Mouse (Mus musculus) intestine, embryonic 14.5 days (tissue): ENCODE results near the gene Nos1ap. TPM values are rescaled to one million over a fixed set of nuclear protein-coding genes. Genes with fewer than 3 reads are reported as not detected.

Source experiments
- ATAC-seq: fragments of 200-750 bp; cut with Nextera tagmentation; replicated peaks from 2 replicates; pipeline ENCODE4 v1.8.0; 2017; ENCODE audit warnings: low read depth, moderate number of reproducible peaks, moderate TSS enrichment, moderate library complexity; ENCODE audit not compliant: low FRiP score, low TSS enrichment
- DNase-seq: peaks from one replicate; pipeline ENCODE4 v3.0.0-alpha.2; 2018; ENCODE audit warnings: low spot score
- H3K27ac ChIP-seq: fragments of 300-500 bp; sonication (generic); 2 replicates; pipeline ENCODE4 v1.5.1; 2014; ENCODE audit warnings: low read depth, mild to moderate bottlenecking, control low read depth
- H3K27me3 ChIP-seq: fragments of 300-500 bp; sonication (generic); replicated peaks from 2 replicates; pipeline ENCODE4 v1.6.1; 2014; ENCODE audit warnings: low read length, control low read depth; ENCODE audit not compliant: control insufficient read depth, insufficient read depth
- H3K36me3 ChIP-seq: fragments of 300-500 bp; sonication (generic); 2 replicates; pipeline ENCODE4 v1.6.1; 2014; ENCODE audit warnings: low read length, control low read depth; ENCODE audit not compliant: control insufficient read depth, insufficient read depth
- H3K4me1 ChIP-seq: fragments of 300-500 bp; sonication (generic); replicated peaks from 2 replicates; pipeline ENCODE4 v1.6.1; 2014; ENCODE audit warnings: low read length, control low read depth, mixed read lengths; ENCODE audit not compliant: control insufficient read depth, insufficient read depth
- H3K4me2 ChIP-seq: fragments of 300-500 bp; sonication (generic); 2 replicates; pipeline ENCODE4 v1.6.1; 2014; ENCODE audit warnings: low read length
- H3K4me3 ChIP-seq: fragments of 300-500 bp; sonication (generic); 2 replicates; pipeline ENCODE4 v1.5.1; 2014; ENCODE audit warnings: low read depth, low read length, control low read depth, mixed read lengths
- H3K9ac ChIP-seq: fragments of 300-500 bp; sonication (generic); 2 replicates; pipeline ENCODE4 v1.6.1; 2014; ENCODE audit warnings: mild to moderate bottlenecking, low read length
- H3K9me3 ChIP-seq: fragments of 300-500 bp; sonication (generic); 2 replicates; pipeline ENCODE4 v1.6.1; 2016; ENCODE audit warnings: low read length, control low read depth; ENCODE audit not compliant: control insufficient read depth
- WGBS: fragments of 180-500 bp; shearing (Covaris S2); extraction: QIAGEN DNeasy Blood & Tissue Kit; methylation state at CpG from one replicate; pipeline ENCODE4 v1.1.7; 2014; 5-methylcytosine and 5-hydroxymethylcytosine counted together
- polyA plus RNA-seq: library from polyadenylated mRNA; unstranded; fragments of >200 nt; fragmentation: Nextera tagmentation; extraction: Ambion mirVana; gene quantifications from 2 replicates; pipeline ENCODE4 v1.2.1, GENCODE M21; 2014

The Nos1ap gene
- polyA plus RNA-seq, 1 experiment from 2014 or later: 12.1 TPM

- no peaks in the 10 kb centered on the region for H3K36me3 ChIP-seq
- no peak overlapping the region for H3K4me3 ChIP-seq
- peaks cover 5% of the 10 kb centered on the region; the same call in 1 of the 2 replicates for H3K4me1 ChIP-seq
- ATAC-seq: no peak
- no peaks in the 10 kb centered on the region for H3K27me3 ChIP-seq
- DNase-seq: no peak
- no peak overlapping the region for H3K4me2 ChIP-seq
- no peak overlapping the region for H3K27ac ChIP-seq
- WGBS: 79% methylated on average over 5 of the region's 5 CpGs
- no peak overlapping the region for H3K9ac ChIP-seq
- no peaks in the 10 kb centered on the region for H3K9me3 ChIP-seq
Observed at GRCm38 (mm10) chr1:170522891-170523290, 66.8 kb downstream of the Nos1ap start.

- WGBS: 55% methylated on average over 6 of the region's 6 CpGs
- no peak overlapping the region for H3K9ac ChIP-seq
- DNase-seq (no peak), ATAC-seq (no peak)
- no peaks in the 10 kb centered on the region for H3K27me3 ChIP-seq
- H3K9me3 ChIP-seq: no peaks in the 10 kb centered on the region
- peaks cover 5% of the 10 kb centered on the region; the same call in 1 of the 2 replicates for H3K4me1 ChIP-seq
- H3K27ac ChIP-seq: no peak overlapping the region
- H3K4me3 ChIP-seq: no peak overlapping the region
- H3K4me2 ChIP-seq: no peak overlapping the region
- H3K36me3 ChIP-seq: no peaks in the 10 kb centered on the region
Observed at GRCm38 (mm10) chr1:170521520-170522205, 68.0 kb downstream of the Nos1ap start.

DNA sequence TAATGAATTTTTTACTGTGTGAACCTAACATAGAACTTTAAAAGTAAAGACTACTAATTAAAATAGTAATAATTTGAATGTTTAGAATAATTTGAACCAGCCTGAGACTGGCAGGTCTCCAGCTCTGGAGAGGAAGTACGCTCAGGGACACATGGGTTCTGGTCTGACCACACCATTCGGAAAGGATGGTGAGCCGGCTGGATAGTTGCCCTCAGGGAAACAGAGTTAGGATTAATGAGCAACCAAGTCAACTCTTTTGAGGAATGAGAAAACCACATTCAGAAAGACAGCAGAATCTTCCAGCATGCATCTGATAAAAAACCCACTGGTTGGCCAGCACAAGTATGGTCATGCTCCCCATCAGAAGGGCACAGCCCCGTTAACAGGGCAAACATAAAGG, 69.5 kb downstream of the Nos1ap start:
- Histone ChIP-seq H3K27me3 (no peaks in the 10 kb centered on the region), H3K9me3 (no peaks in the 10 kb centered on the region), H3K36me3 (no peaks in the 10 kb centered on the region), H3K4me3 (no peak overlapping the region), H3K9ac (no peak overlapping the region), H3K4me2 (no peak overlapping the region), H3K27ac (no peak overlapping the region), H3K4me1 (peaks cover 5% of the 10 kb centered on the region; the same call in 1 of the 2 replicates)
- no peak for DNase-seq
- 88% methylated on average over 4 of the region's 4 CpGs for WGBS
- no peak for ATAC-seq

GRCm38 (mm10) chr1:170519631-170520030, 70.0 kb downstream of the Nos1ap start:
- Histone ChIP-seq H3K9me3 (no peaks in the 10 kb centered on the region), H3K36me3 (no peaks in the 10 kb centered on the region), H3K27me3 (no peaks in the 10 kb centered on the region), H3K4me2 (no peak overlapping the region), H3K4me3 (no peak overlapping the region), H3K27ac (no peak overlapping the region), H3K4me1 (peaks cover 5% of the 10 kb centered on the region; the same call in 1 of the 2 replicates), H3K9ac (no peak overlapping the region)
- ATAC-seq: no peak
- 94% methylated on average over 7 of the region's 7 CpGs for WGBS
- DNase-seq: no peak

DNA sequence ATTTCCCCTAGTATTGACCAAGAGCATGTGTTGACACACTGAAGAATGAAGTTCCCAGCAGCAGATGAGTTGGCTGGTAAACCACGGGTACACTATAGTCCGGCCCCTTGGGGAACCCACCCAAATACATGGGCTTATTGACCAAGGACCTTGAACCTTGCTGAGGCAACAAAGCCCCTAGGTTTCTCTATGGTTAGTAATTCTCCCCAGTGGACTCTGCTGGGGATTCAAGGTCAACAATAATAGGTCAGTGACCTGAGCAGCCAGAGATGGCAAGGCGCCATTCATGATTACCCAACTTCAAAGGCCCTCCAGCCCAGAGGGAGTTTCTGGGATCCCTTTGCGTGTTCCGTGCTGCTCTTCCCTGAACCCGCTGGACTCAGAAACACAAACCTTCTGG, 73.5 kb downstream of the Nos1ap start:
- Histone ChIP-seq H3K4me1 (no peaks in the 10 kb centered on the region), H3K9me3 (no peaks in the 10 kb centered on the region), H3K27ac (no peak overlapping the region), H3K27me3 (no peaks in the 10 kb centered on the region), H3K9ac (no peak overlapping the region), H3K4me3 (no peak overlapping the region), H3K4me2 (no peak overlapping the region), H3K36me3 (no peaks in the 10 kb centered on the region)
- WGBS: 81% methylated on average over 6 of the region's 6 CpGs
- ATAC-seq (no peak), DNase-seq (no peak)

GRCm38 (mm10) chr1:170515455-170515854, 74.2 kb downstream of the Nos1ap start:
- Histone ChIP-seq H3K27ac (no peak overlapping the region), H3K4me2 (no peak overlapping the region), H3K9ac (no peak overlapping the region), H3K27me3 (no peaks in the 10 kb centered on the region), H3K4me3 (no peak overlapping the region), H3K9me3 (no peaks in the 10 kb centered on the region), H3K36me3 (no peaks in the 10 kb centered on the region), H3K4me1 (no peaks in the 10 kb centered on the region)
- DNase-seq: no peak
- no peak for ATAC-seq
- 72% methylated on average over 1 of the region's 1 CpGs for WGBS

- H3K36me3 ChIP-seq: no peaks in the 10 kb centered on the region
- no peaks in the 10 kb centered on the region for H3K27me3 ChIP-seq
- no peak overlapping the region for H3K9ac ChIP-seq
- H3K9me3 ChIP-seq: no peaks in the 10 kb centered on the region
- H3K4me1 ChIP-seq: no peaks in the 10 kb centered on the region
- H3K4me3 ChIP-seq: no peak overlapping the region
- WGBS: 84% methylated on average over 12 of the region's 12 CpGs
- H3K4me2 ChIP-seq: no peak overlapping the region
- DNase-seq (no peak), ATAC-seq (no peak)
- H3K27ac ChIP-seq: no peak overlapping the region
Observed at GRCm38 (mm10) chr1:170514226-170514625, 75.4 kb downstream of the Nos1ap start.

- no peak overlapping the region for H3K27ac ChIP-seq
- ATAC-seq (no peak), DNase-seq (no peak)
- H3K4me2 ChIP-seq: no peak overlapping the region
- H3K9ac ChIP-seq: no peak overlapping the region
- H3K4me1 ChIP-seq: no peaks in the 10 kb centered on the region
- no peaks in the 10 kb centered on the region for H3K36me3 ChIP-seq
- H3K4me3 ChIP-seq: no peak overlapping the region
- 91% methylated on average over 3 of the region's 3 CpGs for WGBS
- H3K9me3 ChIP-seq: no peaks in the 10 kb centered on the region
- H3K27me3 ChIP-seq: no peaks in the 10 kb centered on the region
Observed at GRCm38 (mm10) chr1:170512429-170513097, 77.1 kb downstream of the Nos1ap start.
